Mouse (Mus musculus) brain, embryonic 14.5 days (tissue): ENCODE measurements at regions not wholly inside any gene's neighbourhood (a gene's known extent, or its start where the extent isn't known, plus 50 kb on each side); places are given as distances from the start of the nearest gene placed in this dataset.

ENCODE experiments used
- CTCF ChIP-seq: fragments of 200-500 bp; IDR thresholded peaks from 2 replicates; pipeline ENCODE4 v1.5.1; 2012; ENCODE audit warnings: inconsistent platforms, mild to moderate bottlenecking, moderate library complexity, borderline replicate concordance; ENCODE audit not compliant: insufficient read depth, insufficient read length; ENCODE audit errors: extremely low read depth
- POLR2A ChIP-seq: fragments of 200-500 bp; IDR thresholded peaks from 2 replicates; pipeline ENCODE4 v1.6.1; 2012; ENCODE audit warnings: mild to moderate bottlenecking, inconsistent platforms, borderline replicate concordance; ENCODE audit not compliant: poor library complexity, insufficient read depth, insufficient read length, severe bottlenecking; ENCODE audit errors: extremely low read depth

GRCm38 (mm10) chr2:106424974-106425373 is 268.1 kb upstream of the Mpped2 start:
- no peak for TF ChIP-seq CTCF
- TF ChIP-seq POLR2A, result no peak
